Mouse (Mus musculus) embryonic stem cell, embryonic (primary cell): ENCODE data around the gene Tmem235.

Source experiments
- CTCF ChIA-PET, 4 experiments: fragments of 300-600 bp in 2 of 4; fragments of 350-600 bp in 2 of 4; sonication (Branson Sonifier 250); formaldehyde crosslinking; loops; one replicate each; lab custom pipeline; 2022; ENCODE audit warnings: inconsistent platforms in 2 of 4; lab: Charles Lee
- POLR2A ChIA-PET, 4 experiments: fragments of 300-600 bp in 2 of 4; fragments of 350-600 bp in 2 of 4; sonication (Branson Sonifier 250); formaldehyde crosslinking; loops; one replicate each; lab custom pipeline; 2022; ENCODE audit warnings: antibody characterized with exemption in 4 of 4, inconsistent platforms in 1 of 4; lab: Charles Lee

Gene Tmem235

GRCm38 (mm10) chr11:117871376-117871775 lies 10.8 kb downstream of the Tmem235 start:
- CTCF ChIA-PET: interaction anchor here (0.7 to 2.7 kb wide), 17 partner anchors 12 to 694 kb away, joined by 3 to 11 read pairs (median 4); partner anchors contain the start of genes Socs3 (in 2 of the 4) and Tmem235 (in 1 of the 4)
- POLR2A ChIA-PET: interaction anchor here in 2 of 4 experiments (0.6 to 2.3 kb wide), 9 partner anchors 10 to 228 kb away, joined by 3 to 7 read pairs (median 3); partner anchors contain the start of genes Tmem235 (in 2 of the 2) and Pgs1 (in 1 of the 2)

GRCm38 (mm10) chr11:117871911-117872584 lies 11.5 kb downstream of the Tmem235 start:
- ChIA-PET POLR2A (interaction anchor here in 2 of 4 experiments (0.6 to 2.3 kb wide), 9 partner anchors 11 to 228 kb away, joined by 3 to 7 read pairs (median 4); partner anchors contain the start of gene Tmem235 (in 1 of the 2)), CTCF (interaction anchor here (0.5 to 2.7 kb wide), 17 partner anchors 12 to 694 kb away, joined by 3 to 11 read pairs (median 4); partner anchors contain the start of genes Socs3 (in 2 of the 4) and Tmem235 (in 1 of the 4))

- POLR2A ChIA-PET: interaction anchor here in 2 of 4 experiments (1.0 to 2.7 kb wide), 7 partner anchors 12 to 201 kb away, joined by 3 to 16 read pairs (median 5); partner anchors contain the start of gene Tmem235 (in 1 of the 2)
- CTCF ChIA-PET: interaction anchor here in 3 of 4 experiments (0.6 to 3.0 kb wide), 7 partner anchors 16 to 221 kb away, joined by 3 to 21 read pairs (median 5); no protein-coding TSS in a partner anchor
Measured at GRCm38 (mm10) chr11:117872861-117873608, 12.5 kb downstream of the Tmem235 start, which contains the start of gene Tha1. Tha1 (minus strand) TSS chr11:117873481.

GRCm38 (mm10) chr11:117874419-117874818 lies 13.9 kb downstream of the Tmem235 start:
- ChIA-PET POLR2A (interaction anchor here (0.5 to 2.7 kb wide), 46 partner anchors 9 to 1486 kb away, joined by 3 to 16 read pairs (median 4); partner anchors contain the start of genes Socs3 (in 3 of the 4), Birc5 (in 1 of the 4) and Tmem235 (in 1 of the 4)), CTCF (interaction anchor here (0.5 to 3.0 kb wide), 96 partner anchors 8 to 1658 kb away, joined by 3 to 22 read pairs (median 4); partner anchors contain the start of genes Socs3 (in 3 of the 4) and Birc5 (in 2 of the 4))

GRCm38 (mm10) chr11:117875681-117876080 lies 15.1 kb downstream of the Tmem235 start:
- ChIA-PET POLR2A (interaction anchor here (0.6 to 7.4 kb wide), 27 partner anchors 11 to 333 kb away, joined by 3 to 100 read pairs (median 4); partner anchors contain the start of genes Socs3 (in 2 of the 4) and Birc5 (in 1 of the 4)), CTCF (interaction anchor here (0.5 to 3.0 kb wide), 17 partner anchors 11 to 491 kb away, joined by 3 to 21 read pairs (median 8); partner anchors contain the start of gene Socs3 (in 1 of the 4))

- CTCF ChIA-PET: interaction anchor here (0.6 to 1.9 kb wide), 16 partner anchors 10 to 559 kb away, joined by 3 to 11 read pairs (median 4); partner anchors contain the start of genes Socs3 (in 2 of the 4) and Birc5 (in 1 of the 4)
- POLR2A ChIA-PET: interaction anchor here (0.5 to 7.4 kb wide), 49 partner anchors 9 to 1121 kb away, joined by 3 to 100 read pairs (median 4); partner anchors contain the start of genes Socs3 (in 3 of the 4) and Tnrc6c (in 1 of the 4)
Measured at GRCm38 (mm10) chr11:117877917-117878745, 17.6 kb downstream of the Tmem235 start.

GRCm38 (mm10) chr11:117878892-117879291 lies 18.3 kb downstream of the Tmem235 start:
- ChIA-PET CTCF (interaction anchor here (0.6 to 1.9 kb wide), 19 partner anchors 9 to 515 kb away, joined by 3 to 11 read pairs (median 4); partner anchors contain the start of gene Socs3 (in 2 of the 4)), POLR2A (interaction anchor here (0.6 to 7.4 kb wide), 55 partner anchors 10 to 1121 kb away, joined by 3 to 100 read pairs (median 4); partner anchors contain the start of genes Socs3 (in 3 of the 4) and Tnrc6c (in 1 of the 4))

- POLR2A ChIA-PET: interaction anchor here (0.6 to 7.4 kb wide), 49 partner anchors 9 to 1065 kb away, joined by 3 to 100 read pairs (median 4); partner anchors contain the start of genes Socs3 (in 3 of the 4) and Tnrc6c (in 1 of the 4)
- CTCF ChIA-PET: interaction anchor here in 3 of 4 experiments (0.6 to 1.9 kb wide), 15 partner anchors 8 to 514 kb away, joined by 3 to 11 read pairs (median 4); no protein-coding TSS in a partner anchor
Measured at GRCm38 (mm10) chr11:117879676-117880075, 19.1 kb downstream of the Tmem235 start.

- POLR2A ChIA-PET: interaction anchor here in 3 of 4 experiments (0.6 to 7.4 kb wide), 36 partner anchors 9 to 226 kb away, joined by 3 to 100 read pairs (median 4); partner anchors contain the start of genes Socs3 (in 2 of the 3), Afmid (in 1 of the 3), Pgs1 (in 1 of the 3) and Tk1 (in 1 of the 3)
- CTCF ChIA-PET: interaction anchor here in 3 of 4 experiments (0.6 to 1.8 kb wide), 4 partner anchors 32 to 211 kb away, joined by 3 to 10 read pairs (median 3); no protein-coding TSS in a partner anchor
Measured at GRCm38 (mm10) chr11:117880336-117880976, 19.9 kb downstream of the Tmem235 start.

- ChIA-PET POLR2A (interaction anchor here in 3 of 4 experiments (0.6 to 7.4 kb wide), 32 partner anchors 8 to 226 kb away, joined by 3 to 100 read pairs (median 4); partner anchors contain the start of genes Socs3 (in 2 of the 3), Afmid (in 1 of the 3), Pgs1 (in 1 of the 3) and Tk1 (in 1 of the 3)), CTCF (interaction anchor here in 3 of 4 experiments (0.6 to 1.8 kb wide), 3 partner anchors 89 to 543 kb away, joined by 3 to 7 read pairs (median 4); partner anchors contain the start of gene Socs3 (in 1 of the 3))
Measured at GRCm38 (mm10) chr11:117880977-117881358, 20.4 kb downstream of the Tmem235 start.

GRCm38 (mm10) chr11:117881787-117882186 lies 21.2 kb downstream of the Tmem235 start:
- ChIA-PET POLR2A (interaction anchor here in 2 of 4 experiments (0.6 to 7.4 kb wide), 22 partner anchors 8 to 168 kb away, joined by 3 to 100 read pairs (median 4); partner anchors contain the start of genes Afmid (in 1 of the 2), Socs3 (in 1 of the 2) and Tk1 (in 1 of the 2)), CTCF (interaction anchor here in 3 of 4 experiments (0.6 to 1.9 kb wide), 6 partner anchors 7 to 542 kb away, joined by 3 to 7 read pairs (median 4); partner anchors contain the start of gene Socs3 (in 1 of the 3))

GRCm38 (mm10) chr11:117882208-117882607 lies 21.7 kb downstream of the Tmem235 start:
- ChIA-PET CTCF (interaction anchor here in 2 of 4 experiments (0.6 to 1.9 kb wide), 5 partner anchors 8 to 87 kb away, joined by 3 to 4 read pairs (median 4); partner anchors contain the start of gene Socs3 (in 1 of the 2)), POLR2A (interaction anchor here in 2 of 4 experiments (0.7 to 7.4 kb wide), 16 partner anchors 8 to 132 kb away, joined by 3 to 100 read pairs (median 5); partner anchors contain the start of genes Afmid (in 1 of the 2), Socs3 (in 1 of the 2) and Tk1 (in 1 of the 2))

GRCm38 (mm10) chr11:117886000-117886399 lies 25.4 kb downstream of the Tmem235 start:
- CTCF ChIA-PET: interaction anchor here in 2 of 4 experiments (0.5 to 1.5 kb wide), 2 partner anchors 12 to 16 kb away, joined by 3 to 4 read pairs; no protein-coding TSS in a partner anchor
- POLR2A ChIA-PET: interaction anchor here in 2 of 4 experiments (0.9 to 2.4 kb wide), 8 partner anchors 9 to 136 kb away, joined by 3 to 6 read pairs (median 4); partner anchors contain the start of gene Socs3 (in 1 of the 2)

GRCm38 (mm10) chr11:117888168-117888852 lies 27.8 kb downstream of the Tmem235 start:
- ChIA-PET CTCF (interaction anchor here (0.6 to 2.9 kb wide), 33 partner anchors 9 to 680 kb away, joined by 3 to 25 read pairs (median 4); partner anchors contain the start of genes Socs3 (in 1 of the 4) and Tha1 (in 1 of the 4)), POLR2A (interaction anchor here (0.6 to 8.5 kb wide), 86 partner anchors 8 to 788 kb away, joined by 3 to 100 read pairs (median 4); partner anchors contain the start of genes Socs3 (in 3 of the 4), Birc5 (in 2 of the 4), Afmid (in 1 of the 4) and Tha1 (in 1 of the 4))
